Mouse (Mus musculus) forebrain, embryonic 11.5 days (tissue): ENCODE data around the gene Atp13a2. TPM values are rescaled to one million over a fixed set of nuclear protein-coding genes. Genes with fewer than 3 reads are reported as not detected.
A peak's percentile ranks its signal among the peaks of the same experiment; 100 is the strongest.

Experiments
- ATAC-seq: fragments of 200-750 bp; cut with Nextera tagmentation; replicated peaks from 2 replicates; pipeline ENCODE4 v1.8.0; 2017; ENCODE audit warnings: moderate TSS enrichment; ENCODE audit not compliant: low FRiP score
- DNase-seq: peaks from one replicate; pipeline ENCODE4 v3.0.0-alpha.2; 2017; ENCODE audit warnings: low spot score
- H3K27ac ChIP-seq: fragments of 300-500 bp; sonication (generic); 2 replicates; pipeline ENCODE4 v1.5.1; 2014; ENCODE audit warnings: low read depth, low read length
- H3K27me3 ChIP-seq: fragments of 300-500 bp; sonication (generic); 2 replicates; pipeline ENCODE4 v1.6.1; 2014; ENCODE audit warnings: mild to moderate bottlenecking, low read length, mixed read lengths; ENCODE audit not compliant: control insufficient read depth, insufficient read depth
- H3K36me3 ChIP-seq: fragments of 300-500 bp; sonication (generic); 2 replicates; pipeline ENCODE4 v1.6.1; 2014; ENCODE audit warnings: mild to moderate bottlenecking, low read length, moderate library complexity, mixed read lengths; ENCODE audit not compliant: control insufficient read depth, insufficient read depth
- H3K4me1 ChIP-seq: fragments of 300-500 bp; sonication (generic); replicated peaks from 2 replicates; pipeline ENCODE4 v1.6.1; 2014; ENCODE audit warnings: low read length, mixed read lengths; ENCODE audit not compliant: control insufficient read depth, insufficient read depth
- H3K4me2 ChIP-seq: fragments of 300-500 bp; sonication (generic); 2 replicates; pipeline ENCODE4 v1.6.1; 2014; ENCODE audit warnings: low read depth, mild to moderate bottlenecking, low read length, moderate library complexity, mixed read lengths; ENCODE audit not compliant: severe bottlenecking
- H3K4me3 ChIP-seq: fragments of 300-500 bp; sonication (generic); 2 replicates; pipeline ENCODE4 v1.5.1; 2014; ENCODE audit warnings: low read depth, low read length
- H3K9ac ChIP-seq: fragments of 300-500 bp; sonication (generic); 2 replicates; pipeline ENCODE4 v1.6.1; 2014; ENCODE audit warnings: low read length
- H3K9me3 ChIP-seq: fragments of 300-500 bp; sonication (generic); 2 replicates; pipeline ENCODE4 v1.6.1; 2016; ENCODE audit warnings: low read length, mixed read lengths; ENCODE audit not compliant: control insufficient read depth
- WGBS: fragments of 180-500 bp; shearing (Covaris S2); extraction: QIAGEN DNeasy Blood & Tissue Kit; methylation state at CpG from one replicate; pipeline ENCODE4 v1.1.7; 2014; 5-methylcytosine and 5-hydroxymethylcytosine counted together
- polyA plus RNA-seq: library from polyadenylated mRNA; unstranded; fragments of >200 nt; fragmentation: Nextera tagmentation; extraction: Ambion mirVana; gene quantifications from 2 replicates; pipeline ENCODE4 v1.2.1, GENCODE M21; 2014

The Atp13a2 gene
- polyA plus RNA-seq, 1 experiment from 2014 or later = 51.2 TPM

DNA sequence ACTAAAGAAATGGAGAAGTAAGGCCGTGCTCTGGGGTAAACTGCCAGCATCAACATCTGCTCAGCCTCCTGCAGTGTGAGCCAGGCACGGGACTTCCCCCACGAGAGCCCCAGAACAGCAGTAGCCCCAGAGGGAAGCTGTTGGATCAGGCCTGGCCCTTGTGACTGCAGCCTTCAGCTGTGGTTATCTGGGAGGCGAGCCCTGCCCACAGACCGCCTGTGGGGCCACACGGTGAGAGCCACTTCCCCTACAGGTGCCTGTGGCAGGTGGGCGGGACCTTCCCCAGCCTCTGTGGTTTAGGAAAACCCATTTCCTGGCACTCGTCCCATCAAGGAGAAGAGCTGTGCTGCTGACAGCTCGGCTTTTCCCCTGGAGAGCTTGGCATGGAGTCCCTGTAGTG is 3.2 kb upstream of the Atp13a2 start:
- DNase-seq (no peak), ATAC-seq (no peak)
- peaks cover 3% of the 10 kb centered on the region; the same call in 1 of the 2 replicates for H3K4me1 ChIP-seq
- no peak overlapping the region for H3K4me3 ChIP-seq
- peaks cover 4% of the 10 kb centered on the region; the same call in 1 of the 2 replicates for H3K36me3 ChIP-seq
- no peaks in the 10 kb centered on the region for H3K27me3 ChIP-seq
- no peak overlapping the region for H3K9ac ChIP-seq
- no peaks in the 10 kb centered on the region; the same call in 1 of the 2 replicates for H3K9me3 ChIP-seq
- H3K27ac ChIP-seq = no peak overlapping the region
- no peak overlapping the region for H3K4me2 ChIP-seq
- 24% methylated on average over 9 of the region's 9 CpGs for WGBS

DNA sequence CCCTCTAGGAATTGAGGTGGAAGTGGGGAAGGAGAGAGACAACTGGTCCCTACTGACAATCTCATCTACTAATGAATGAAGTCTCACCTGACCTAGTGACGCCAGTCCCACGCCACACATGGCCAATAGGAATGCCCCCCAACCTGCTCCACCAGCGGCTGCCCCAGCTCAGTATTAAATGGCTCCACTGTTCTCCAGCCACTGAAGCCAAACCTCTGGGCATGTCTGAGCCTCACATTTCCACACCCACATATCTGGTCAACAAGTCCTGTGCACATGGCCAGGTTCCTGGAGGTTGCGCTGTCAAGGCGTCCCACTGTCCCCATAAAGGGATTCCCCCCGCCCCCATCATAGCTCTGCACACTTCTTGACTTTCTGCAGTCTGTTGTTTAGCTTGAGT is 2.1 kb upstream of the Atp13a2 start:
- H3K27me3 ChIP-seq = no peaks in the 10 kb centered on the region
- WGBS = 86% methylated on average over 6 of the region's 6 CpGs
- ATAC-seq = no peak

DNA sequence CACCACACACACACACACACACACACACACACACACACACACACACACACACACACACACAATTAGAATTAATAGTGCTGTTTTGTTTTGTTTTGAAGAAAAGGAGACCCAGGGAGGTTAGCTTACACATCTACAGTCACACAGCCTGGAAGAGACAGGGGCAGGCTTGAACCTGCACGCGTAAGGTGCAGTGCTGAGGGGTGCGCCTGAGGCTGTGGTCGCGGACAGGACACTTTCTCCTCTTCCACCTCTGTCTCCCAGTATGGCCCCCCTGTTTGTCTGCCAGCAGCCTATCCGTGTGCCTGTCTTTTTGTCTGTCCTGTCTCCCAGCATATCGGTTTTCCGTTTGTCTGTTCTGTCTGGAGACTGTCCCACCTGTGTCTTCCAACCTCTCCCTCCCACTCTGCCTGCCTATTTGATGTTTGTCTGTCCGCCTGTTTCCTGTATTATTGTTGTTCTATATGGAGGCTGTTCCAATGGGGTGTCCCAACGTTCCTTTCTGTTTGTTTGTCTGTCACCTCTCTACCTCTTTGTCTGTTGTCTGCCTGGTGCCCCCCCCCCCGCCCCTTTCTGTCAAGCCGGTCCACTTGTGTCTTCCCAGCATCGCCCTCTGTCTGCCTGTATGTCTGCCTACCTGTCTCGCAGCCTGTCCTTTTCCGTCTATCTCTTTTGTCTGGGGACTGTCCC is 506 bp upstream of the Atp13a2 start:
- Histone ChIP-seq H3K9me3 (no peaks in the 10 kb centered on the region; the same call in 1 of the 2 replicates), H3K4me2 (peak overlapping the region; percentile 84), H3K27ac (no peak overlapping the region), H3K27me3 (no peaks in the 10 kb centered on the region), H3K36me3 (no peaks in the 10 kb centered on the region), H3K9ac (peak overlapping the region; percentile 90), H3K4me1 (peaks cover 3% of the 10 kb centered on the region; the same call in 1 of the 2 replicates), H3K4me3 (peak overlapping the region; percentile 84)
- 19% methylated on average over 13 of the region's 15 CpGs for WGBS
- ATAC-seq = peak; percentile 26
- DNase-seq = no peak

More for the DNA sequence above, 2.1 kb upstream of the Atp13a2 start:
- Histone ChIP-seq H3K27ac (no peak overlapping the region), H3K36me3 (peaks cover 3% of the 10 kb centered on the region; the same call in 1 of the 2 replicates), H3K4me1 (peaks cover 3% of the 10 kb centered on the region; the same call in 1 of the 2 replicates), H3K4me3 (no peak overlapping the region), H3K9ac (no peak overlapping the region), H3K4me2 (no peak overlapping the region), H3K9me3 (no peaks in the 10 kb centered on the region; the same call in 1 of the 2 replicates)
- DNase-seq = no peak

DNA sequence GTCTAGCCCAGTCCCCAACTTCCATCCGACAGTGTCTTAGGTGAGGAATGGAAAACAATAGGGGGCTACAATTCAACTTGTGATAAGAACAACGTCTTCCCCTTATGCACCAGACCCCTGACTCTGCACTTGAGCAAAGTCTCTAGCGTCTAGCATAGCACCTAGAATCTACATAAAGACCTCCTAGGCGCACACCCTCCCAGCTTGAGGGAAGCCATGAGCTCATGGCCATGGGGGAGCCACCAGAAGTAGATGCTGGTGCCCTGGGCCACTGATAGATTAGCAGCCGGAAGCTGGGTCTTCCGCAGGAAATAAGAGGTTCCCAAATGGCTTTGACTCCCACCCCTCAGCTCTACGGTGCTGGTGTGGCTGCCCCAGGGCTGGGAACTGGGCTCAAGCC is 803 bp downstream of the Atp13a2 start:
- Histone ChIP-seq H3K9ac (peak overlapping the region; percentile 90), H3K4me1 (peaks cover 3% of the 10 kb centered on the region; the same call in 1 of the 2 replicates), H3K27me3 (no peaks in the 10 kb centered on the region), H3K36me3 (no peaks in the 10 kb centered on the region), H3K4me3 (peak overlapping the region; percentile 84), H3K27ac (no peak overlapping the region), H3K9me3 (no peaks in the 10 kb centered on the region), H3K4me2 (peak overlapping the region; percentile 84)
- WGBS = 36% methylated on average over 7 of the region's 7 CpGs
- ATAC-seq (no peak), DNase-seq (no peak)

DNA sequence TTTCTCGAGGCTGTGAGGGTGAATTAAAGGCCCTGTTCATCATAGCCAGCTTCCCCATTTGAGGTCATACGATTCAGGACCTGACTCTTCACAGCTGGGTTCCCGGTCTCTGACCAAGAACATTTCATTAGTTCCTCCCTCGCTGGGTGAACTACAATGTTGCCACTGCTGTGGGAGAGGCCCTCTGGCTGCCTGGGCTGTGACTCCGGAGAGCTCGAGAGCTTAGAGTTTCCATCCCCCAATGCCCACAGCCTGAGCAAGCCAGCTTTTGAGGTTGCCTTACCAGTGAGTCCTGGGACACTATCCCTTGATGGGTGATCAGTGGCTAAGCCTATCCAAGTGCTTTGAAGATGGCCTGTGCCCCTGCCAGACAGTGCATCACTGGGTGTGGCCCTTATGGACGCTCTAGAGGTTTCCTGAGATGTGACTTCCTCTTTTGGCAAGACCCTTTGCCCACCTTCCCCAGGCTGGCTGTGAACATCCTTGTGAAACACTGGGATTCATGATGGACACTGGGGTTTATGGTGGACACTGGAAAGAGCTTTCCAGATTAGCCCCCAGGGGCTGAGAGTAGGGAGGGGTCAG is 2.1 kb downstream of the Atp13a2 start:
- no peak for DNase-seq
- no peaks in the 10 kb centered on the region for H3K9me3 ChIP-seq
- no peak overlapping the region for H3K27ac ChIP-seq
- H3K4me3 ChIP-seq = no peak overlapping the region
- peaks cover 3% of the 10 kb centered on the region; the same call in 1 of the 2 replicates for H3K4me1 ChIP-seq
- no peak overlapping the region for H3K9ac ChIP-seq
- no peaks in the 10 kb centered on the region; the same call in 1 of the 2 replicates for H3K36me3 ChIP-seq
- 57% methylated on average over 7 of the region's 7 CpGs for WGBS
- H3K27me3 ChIP-seq = no peaks in the 10 kb centered on the region
- ATAC-seq = no peak
- no peak overlapping the region for H3K4me2 ChIP-seq

DNA sequence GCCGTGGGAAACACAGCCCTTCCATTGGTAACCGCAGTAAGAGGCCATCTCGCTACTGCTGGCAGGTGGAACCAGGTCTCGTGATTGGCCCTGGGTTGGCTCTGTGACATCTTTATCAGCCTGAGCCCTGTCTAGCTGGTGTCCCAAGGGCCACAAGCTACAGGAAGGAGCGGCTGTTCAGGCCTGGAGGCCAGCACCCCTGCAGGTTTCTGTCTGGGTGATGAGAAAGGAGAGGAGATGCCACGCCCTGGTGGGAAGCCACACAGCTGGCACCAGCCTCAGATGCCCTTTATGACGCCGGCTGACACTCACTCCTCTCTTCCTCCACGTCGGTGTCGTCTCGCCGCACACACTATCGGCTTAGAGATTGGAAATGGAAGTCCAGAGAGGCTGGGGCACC is 2.8 kb downstream of the Atp13a2 start:
- Histone ChIP-seq H3K9ac (no peak overlapping the region), H3K4me3 (no peak overlapping the region), H3K27me3 (no peaks in the 10 kb centered on the region), H3K27ac (no peak overlapping the region), H3K9me3 (no peaks in the 10 kb centered on the region), H3K4me2 (no peak overlapping the region), H3K4me1 (peaks cover 3% of the 10 kb centered on the region; the same call in 1 of the 2 replicates), H3K36me3 (no peaks in the 10 kb centered on the region; the same call in 1 of the 2 replicates)
- DNase-seq (no peak), ATAC-seq (no peak)
- WGBS = 92% methylated on average over 14 of the region's 14 CpGs

DNA sequence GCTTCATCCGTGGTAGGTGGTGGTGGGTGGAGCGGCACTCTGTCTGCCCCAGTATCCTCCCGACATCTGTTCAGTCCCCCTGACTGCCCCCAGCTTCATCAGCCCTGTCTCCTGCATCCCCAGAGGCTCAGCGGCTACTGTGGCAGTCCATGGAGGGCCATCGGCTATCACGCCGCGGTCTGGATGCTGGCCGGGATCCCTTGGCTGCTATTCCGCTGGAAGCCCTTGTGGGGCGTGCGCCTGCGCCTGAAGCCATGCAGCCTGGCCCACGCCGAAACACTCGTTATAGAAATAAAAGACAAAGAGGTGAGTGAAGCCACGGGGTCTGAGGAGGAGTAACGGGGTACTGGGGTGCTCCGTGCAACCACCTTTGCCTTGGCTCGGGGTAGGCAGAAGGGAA is 5.5 kb downstream of the Atp13a2 start:
- ATAC-seq (no peak), DNase-seq (no peak)
- Histone ChIP-seq H3K4me3 (no peak overlapping the region), H3K36me3 (no peaks in the 10 kb centered on the region; the same call in 1 of the 2 replicates), H3K9me3 (no peaks in the 10 kb centered on the region), H3K27me3 (no peaks in the 10 kb centered on the region), H3K4me2 (no peak overlapping the region), H3K27ac (no peak overlapping the region), H3K9ac (no peak overlapping the region), H3K4me1 (peaks cover 1% of the 10 kb centered on the region; the same call in 1 of the 2 replicates)
- 89% methylated on average over 20 of the region's 20 CpGs for WGBS

DNA sequence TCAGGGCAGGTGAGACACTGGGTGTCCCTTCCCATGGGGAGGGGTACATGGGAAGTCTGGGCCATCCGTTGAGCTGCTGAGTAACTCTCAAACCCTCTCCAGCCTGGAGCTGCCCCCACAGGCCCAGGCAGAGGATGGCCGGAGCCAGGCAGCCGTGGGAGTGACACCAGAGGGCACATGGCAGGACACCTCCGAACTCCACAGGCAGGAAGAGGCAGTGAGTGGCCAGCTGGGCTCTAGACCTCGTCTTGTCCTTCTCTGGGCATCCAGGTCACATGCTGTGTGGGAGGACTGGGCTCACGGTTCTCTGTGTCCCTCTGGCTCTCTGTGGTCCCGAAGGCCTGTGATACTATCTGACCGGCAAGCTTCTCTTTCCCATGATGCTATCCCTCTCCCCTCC is 7.2 kb downstream of the Atp13a2 start:
- 87% methylated on average over 8 of the region's 8 CpGs for WGBS
- Histone ChIP-seq H3K36me3 (no peaks in the 10 kb centered on the region; the same call in 1 of the 2 replicates), H3K9me3 (no peaks in the 10 kb centered on the region), H3K9ac (no peak overlapping the region), H3K27ac (no peak overlapping the region), H3K27me3 (no peaks in the 10 kb centered on the region), H3K4me3 (no peak overlapping the region), H3K4me1 (no peaks in the 10 kb centered on the region), H3K4me2 (no peak overlapping the region)
- DNase-seq = no peak
- ATAC-seq = no peak
